In genomic region chr9:21724147-21724536, GRCm38 (mm10) we compare ENCODE assay signal across 8 mouse cellular contexts. TPM values are rescaled to one million over a fixed set of nuclear protein-coding genes. Genes with fewer than 3 reads are reported as not detected.
DNase-seq lines count a peak whose midpoint lies in the region; ATAC-seq and TF ChIP-seq lines count a peak whose summit lies in the region.

No protein-coding gene starts in this region.

- peak; percentile 69 for TF ChIP-seq POLR2A in CH12.LX (IDR thresholded peaks at IDR 0.05; ENCODE audit: low read depth, low read length)

- no peaks in the 10 kb centered on the region for H3K9me3 ChIP-seq in CH12.LX (replicated peaks; ENCODE audit: low read length)
- H3K9me3 ChIP-seq in forebrain, embryonic 12.5 days, result no peaks in the 10 kb centered on the region
- no peaks in the 10 kb centered on the region for H3K9me3 ChIP-seq in liver, postnatal 0 days (ENCODE audit: low read length)
- no peaks in the 10 kb centered on the region for H3K9me3 ChIP-seq in neural tube, embryonic 14.5 days (ENCODE audit: control insufficient read depth, low read length)

- H3K9ac ChIP-seq in CH12.LX (ENCODE audit: insufficient read depth, low read depth), result peak overlapping the region; percentile 45
- peak overlapping the region; percentile 79 for H3K9ac ChIP-seq in forebrain, embryonic 12.5 days
- peak overlapping the region; percentile 81 for H3K9ac ChIP-seq in liver, postnatal 0 days (replicated peaks)
- H3K9ac ChIP-seq in neural tube, embryonic 14.5 days (replicated peaks; ENCODE audit: low read depth, low read length), result peak overlapping the region; percentile 74

- no peak for TF ChIP-seq CTCF in CH12.LX (conservative IDR thresholded peaks at IDR 0.05 in 1 of 2, IDR thresholded peaks at IDR 0.05 in 1 of 2; ENCODE audit: low read depth in 2 of 2, low read length in 2 of 2)
- TF ChIP-seq CTCF in liver, postnatal 0 days (IDR thresholded peaks at IDR 0.05; ENCODE audit: low read depth), result no peak

- TF ChIP-seq RAD21 in CH12.LX (IDR thresholded peaks at IDR 0.05; ENCODE audit: low read depth, low read length), result no peak

- in situ Hi-C loops in CH12.LX (cut with MboI; ENCODE audit: low pct_ligation_motif_present, low pct_unique_long_range_greater_than_20kb, low sequenced_read_pairs), result no loop called here

- H3K27me3 ChIP-seq in CH12.LX (replicated peaks), result no peaks in the 10 kb centered on the region
- no peaks in the 10 kb centered on the region for H3K27me3 ChIP-seq in forebrain, embryonic 12.5 days
- no peaks in the 10 kb centered on the region for H3K27me3 ChIP-seq in liver, postnatal 0 days (ENCODE audit: insufficient read depth, low read length)
- no peaks in the 10 kb centered on the region for H3K27me3 ChIP-seq in neural tube, embryonic 14.5 days (ENCODE audit: control insufficient read depth, insufficient read depth, low read length)

- H3K4me3 ChIP-seq in CH12.LX (replicated peaks in 1 of 3; ENCODE audit: low read depth in 2 of 3, low read length in 2 of 3, poor library complexity in 1 of 3), result peak overlapping the region; percentile 83 to 90 (median 85)
- peak overlapping the region; percentile 75 for H3K4me3 ChIP-seq in forebrain, embryonic 12.5 days (replicated peaks)
- peak overlapping the region; percentile 77 for H3K4me3 ChIP-seq in liver, postnatal 0 days (ENCODE audit: low read depth, low read length)
- peak overlapping the region; percentile 67 for H3K4me3 ChIP-seq in neural tube, embryonic 14.5 days (ENCODE audit: low read depth, low read length)

- no peak overlapping the region for H3K27ac ChIP-seq in CH12.LX (ENCODE audit: insufficient read depth, low read depth)
- peak overlapping the region; percentile 97 for H3K27ac ChIP-seq in forebrain, embryonic 12.5 days
- H3K27ac ChIP-seq in liver, postnatal 0 days (ENCODE audit: low read depth), result peak overlapping the region; percentile 96
- peak overlapping the region; percentile 92 for H3K27ac ChIP-seq in neural tube, embryonic 14.5 days (ENCODE audit: low read depth, low read length)

- H3K4me2 ChIP-seq in CH12.LX (ENCODE audit: insufficient read depth, low read depth, poor library complexity, severe bottlenecking), result peak overlapping the region; percentile 67
- peak overlapping the region; percentile 59 for H3K4me2 ChIP-seq in forebrain, embryonic 12.5 days
- peak overlapping the region; percentile 95 for H3K4me2 ChIP-seq in liver, postnatal 0 days (ENCODE audit: low read depth, low read length)
- H3K4me2 ChIP-seq in neural tube, embryonic 14.5 days (ENCODE audit: low read depth, low read length), result peak overlapping the region; percentile 86

- peak; percentile 97 for ATAC-seq in forebrain, embryonic 12.5 days (ENCODE audit: low FRiP score)
- ATAC-seq in liver, postnatal 0 days, result peak; percentile 86
- ATAC-seq in neural tube, embryonic 14.5 days (ENCODE audit: low read depth), result peak; percentile 98

- peaks cover 0 to 39% of the 10 kb centered on the region in 2 experiments for H3K36me3 ChIP-seq in CH12.LX (replicated peaks in 1 of 2; ENCODE audit: control insufficient read depth in 1 of 2, insufficient read depth in 1 of 2, low read length in 1 of 2)
- H3K36me3 ChIP-seq in forebrain, embryonic 12.5 days (replicated peaks), result peaks cover 37% of the 10 kb centered on the region
- H3K36me3 ChIP-seq in liver, postnatal 0 days (replicated peaks; ENCODE audit: insufficient read depth, low read length), result peaks cover 3% of the 10 kb centered on the region; the same call in 1 of the 2 replicates
- no peaks in the 10 kb centered on the region for H3K36me3 ChIP-seq in neural tube, embryonic 14.5 days (ENCODE audit: control insufficient read depth, insufficient read depth, low read length)

- DNase-seq in CH12.LX (ENCODE audit: extremely low read depth), result peak; percentile 92
- DNase-seq in c-Kit-positive CD71-positive TER-119-negative erythroid progenitor cells, embryonic 14.5 days (ENCODE audit: low read depth), result peak; percentile 88
- peak; percentile 92 for DNase-seq in heart, postnatal 10 days
- peak; percentile 75 for DNase-seq in large intestine, adult 2 months (ENCODE audit: low read depth, low spot score)
- DNase-seq in liver, postnatal 0 days, result peak; percentile 94
- peak; percentile 94 for DNase-seq in testis, postnatal 10 days (ENCODE audit: low spot score)

- intact Hi-C loops in heart, postnatal 10 days (cut with DNase I), result no loop called here

- peaks cover 8 to 68% of the 10 kb centered on the region in 2 experiments for H3K4me1 ChIP-seq in CH12.LX (ENCODE audit: control insufficient read depth in 1 of 2, insufficient read depth in 2 of 2)
- H3K4me1 ChIP-seq in forebrain, embryonic 12.5 days, result peaks cover 29% of the 10 kb centered on the region
- H3K4me1 ChIP-seq in liver, postnatal 0 days (ENCODE audit: insufficient read depth), result peaks cover 37% of the 10 kb centered on the region
- H3K4me1 ChIP-seq in neural tube, embryonic 14.5 days (ENCODE audit: control insufficient read depth, insufficient read depth, low read length), result peaks cover 16% of the 10 kb centered on the region

- H3K79me2 ChIP-seq in CH12.LX (replicated peaks; ENCODE audit: control insufficient read depth, extremely low read depth, insufficient read depth, poor library complexity, severe bottlenecking), result peaks cover 49% of the 10 kb centered on the region

- no peak for TF ChIP-seq EP300 in CH12.LX (IDR thresholded peaks at IDR 0.05; ENCODE audit: low read length)
- no peak for TF ChIP-seq EP300 in liver, postnatal 0 days (IDR thresholded peaks at IDR 0.05; ENCODE audit: low read depth)

- WGBS in forebrain, embryonic 12.5 days, result under 1% methylated on average over 18 of the region's 18 CpGs
- WGBS in large intestine, adult 2 months, result 1% methylated on average over 18 of the region's 18 CpGs
- WGBS in liver, postnatal 0 days (ENCODE audit: insufficient replicate concordance), result 2% methylated on average over 16 of the region's 18 CpGs
- WGBS in neural tube, embryonic 14.5 days, result 0% methylated on average over 18 of the region's 18 CpGs

- dilution Hi-C loops in CH12.LX (cut with MboI; ENCODE audit: extremely low pct_ligation_motif_present, extremely low pct_unique_long_range_greater_than_20kb, low sequenced_read_pairs), result no loop called here

TF ChIP-seq in CH12.LX, 34 proteins besides CTCF, POLR2A, EP300 and RAD21:
- peak; percentile 21; the same call in 1 of the 2 replicates for TF ChIP-seq NELFE (IDR thresholded peaks at IDR 0.05; ENCODE audit: low read depth, low read length)
- peak; percentile 18 for TF ChIP-seq MXI1 (IDR thresholded peaks at IDR 0.05; ENCODE audit: low read depth, low read length)
- peak; percentile 51 for TF ChIP-seq ZMIZ1 (IDR thresholded peaks at IDR 0.05; ENCODE audit: low read depth, low read length)
- peak; percentile 18 for TF ChIP-seq CHD2 (IDR thresholded peaks at IDR 0.05; ENCODE audit: low read length)
- TF ChIP-seq MYC (IDR thresholded peaks at IDR 0.05; ENCODE audit: low read depth, low read length), result peak; percentile 80; the same call in 1 of the 2 replicates
- no peak for TF ChIP-seq ZKSCAN1 (IDR thresholded peaks at IDR 0.05; ENCODE audit: borderline replicate concordance, low read depth, low read length)
- peak; percentile 11; the same call in 1 of the 2 replicates for TF ChIP-seq IRF4 (IDR thresholded peaks at IDR 0.05; ENCODE audit: low read depth, low read length)
- TF ChIP-seq RCOR1 (conservative IDR thresholded peaks at IDR 0.05; ENCODE audit: low read depth, low read length), result no peak
- TF ChIP-seq SIN3A (IDR thresholded peaks at IDR 0.05; ENCODE audit: low read length), result peak; percentile 60
- TF ChIP-seq HCFC1 (IDR thresholded peaks at IDR 0.05; ENCODE audit: low read depth, low read length), result no peak
- peak; percentile 80 for TF ChIP-seq TCF12 (IDR thresholded peaks at IDR 0.05; ENCODE audit: low read depth, low read length)
- no peak for TF ChIP-seq ZNF384 (IDR thresholded peaks at IDR 0.05; ENCODE audit: low read depth, low read length)
- TF ChIP-seq MAX (IDR thresholded peaks at IDR 0.05; ENCODE audit: low read length), result peak; percentile 71
- peak; percentile 15; the same call in 1 of the 2 replicates for TF ChIP-seq BHLHE40 (IDR thresholded peaks at IDR 0.05; ENCODE audit: low read depth, low read length)
- no peak for TF ChIP-seq CHD1 (IDR thresholded peaks at IDR 0.05; ENCODE audit: low read depth, low read length)
- no peak for TF ChIP-seq JUN (IDR thresholded peaks at IDR 0.05; ENCODE audit: insufficient read depth, low read depth, low read length)
- TF ChIP-seq MEF2A (IDR thresholded peaks at IDR 0.05; ENCODE audit: borderline replicate concordance, low read depth, low read length), result no peak
- peak; percentile 63; the same call in 1 of the 2 replicates for TF ChIP-seq TBP (conservative IDR thresholded peaks at IDR 0.05; ENCODE audit: low read depth, low read length)
TF ChIP-seq in CH12.LX: peak in this region for 11.

RNA-seq across cellular contexts. Expression of gene Ldlr, which starts 0.9 kb away (rescaled TPM):
- total RNA-seq in CH12.LX (2012; rRNA removed) (24.9 and 28.2 TPM in 2 replicates), CH12.LX (2014; rRNA removed) (18.3 and 24.0 TPM in 2 replicates)
- 31.0 and 34.7 TPM in 2 replicates for polyA plus RNA-seq in CH12.LX (2012; ENCODE audit: insufficient read length, low read depth)
- 34.1 and 40.3 TPM in 2 replicates for polyA plus RNA-seq in forebrain, embryonic 12.5 days (2016; fragmentation: Nextera tagmentation; extraction: Ambion mirVana)
- total RNA-seq in heart, postnatal 10 days (2021), result 10 to 100 TPM in 1 of 2 experiments, 1 to 10 TPM in 1; 8.5 to 10.7 TPM
- 64.7 and 74.0 TPM in 2 replicates for polyA plus RNA-seq in large intestine, adult 2 months (2012; rRNA removed)
- polyA plus RNA-seq in liver, postnatal 0 days (2015; fragmentation: Nextera tagmentation; extraction: Ambion mirVana), result 13.2 and 13.3 TPM in 2 replicates
- 7.3 and 8.3 TPM in 2 replicates for polyA plus RNA-seq in neural tube, embryonic 14.5 days (2014; fragmentation: Nextera tagmentation; extraction: Ambion mirVana)

RNA-seq across cellular contexts. Expression of gene Spc24, which starts 36.0 kb away (rescaled TPM):
- total RNA-seq in CH12.LX (2012; rRNA removed) (83.2 and 91.6 TPM in 2 replicates), CH12.LX (2014; rRNA removed) (77.6 and 82.7 TPM in 2 replicates)
- polyA plus RNA-seq in CH12.LX (2012; ENCODE audit: insufficient read length, low read depth), result 74.3 and 113 TPM in 2 replicates
- polyA plus RNA-seq in forebrain, embryonic 12.5 days (2016; fragmentation: Nextera tagmentation; extraction: Ambion mirVana), result 112 and 118 TPM in 2 replicates
- 10 to 100 TPM; 11.9 to 14.5 TPM for total RNA-seq in heart, postnatal 10 days (2021)
- 28.5 and 31.7 TPM in 2 replicates for polyA plus RNA-seq in large intestine, adult 2 months (2012; rRNA removed)
- 38.4 and 41.4 TPM in 2 replicates for polyA plus RNA-seq in liver, postnatal 0 days (2015; fragmentation: Nextera tagmentation; extraction: Ambion mirVana)
- polyA plus RNA-seq in neural tube, embryonic 14.5 days (2014; fragmentation: Nextera tagmentation; extraction: Ambion mirVana), result 11.2 and 12.5 TPM in 2 replicates
